Mouse (Mus musculus): ENCODE data around the gene Egfr.

DNA sequence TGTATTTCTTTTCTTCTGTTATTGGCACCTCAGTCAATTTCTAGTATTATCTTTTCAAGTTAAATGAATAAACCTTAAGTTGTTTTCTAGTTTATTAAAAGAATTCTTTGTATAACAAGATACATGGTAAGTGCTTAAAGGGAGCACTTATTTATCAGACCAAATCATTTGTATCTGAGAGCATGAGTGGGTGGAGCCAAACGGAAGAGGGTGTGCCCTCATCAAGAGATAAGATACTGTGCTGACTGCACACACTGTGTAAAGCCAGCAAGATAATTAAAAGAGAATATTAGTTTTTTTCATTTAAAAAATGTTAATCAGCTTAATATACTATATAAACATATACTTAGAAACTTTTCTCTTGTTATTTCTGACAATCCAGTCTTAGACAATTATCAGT lies 206.5 kb downstream of the Egfr start:
- TF ChIP-seq POLR2A (IDR thresholded peaks at IDR 0.05; ENCODE audit: low read depth, low read length) (no peak), CTCF (IDR thresholded peaks at IDR 0.05; ENCODE audit: extremely low read depth, insufficient read length, insufficient replicate concordance, low read depth, low read length) (no peak)

Measured in small intestine, adult 2 months (tissue).